Mouse (Mus musculus) liver, postnatal 0 days (tissue): ENCODE data around the gene Zmat5.

Experiments used
- CTCF ChIP-seq: sonication (generic); IDR thresholded peaks from 2 replicates; pipeline ENCODE4 v1.5.1; 2016; ENCODE audit warnings: antibody characterized with exemption, low read depth
- EP300 ChIP-seq: IDR thresholded peaks from 2 replicates; pipeline ENCODE4 v1.6.1; 2016; ENCODE audit warnings: antibody characterized with exemption, low read depth, mild to moderate bottlenecking

GRCm38 (mm10) chr11:4675126-4675562 lies 29.3 kb upstream of the Zmat5 start:
- no peak for TF ChIP-seq CTCF
- no peak for TF ChIP-seq EP300
